Mouse (Mus musculus) olfactory bulb, adult 2 months (tissue): Measurements from ENCODE around the gene Nfe2. TPM values are rescaled to one million over a fixed set of nuclear protein-coding genes. Genes with fewer than 3 reads are reported as not detected.

ENCODE experiments used
- H3K27ac ChIP-seq: fragments of 200-500 bp; 2 replicates; pipeline ENCODE4 v1.5.1; 2012; ENCODE audit warnings: low read depth, low read length; ENCODE audit not compliant: insufficient read depth
- H3K4me1 ChIP-seq: fragments of 200-500 bp; 2 replicates; pipeline ENCODE4 v1.6.1; 2012; ENCODE audit warnings: low read length; ENCODE audit not compliant: control insufficient read depth, insufficient read depth
- H3K4me3 ChIP-seq: fragments of 200-500 bp; 2 replicates; pipeline ENCODE4 v1.5.1; 2012; ENCODE audit warnings: mild to moderate bottlenecking, low read depth, low read length, moderate library complexity; ENCODE audit not compliant: insufficient read depth
- CTCF ChIP-seq: fragments of 200-500 bp; IDR thresholded peaks from 2 replicates; pipeline ENCODE4 v1.5.1; 2012; ENCODE audit warnings: low read depth, mild to moderate bottlenecking, low read length, moderate library complexity; ENCODE audit not compliant: insufficient read depth
- POLR2A ChIP-seq: fragments of 200-500 bp; IDR thresholded peaks from 2 replicates; pipeline ENCODE4 v1.6.1; 2012; ENCODE audit warnings: mild to moderate bottlenecking, low read depth, low read length, moderate library complexity; ENCODE audit not compliant: insufficient read depth
- WGBS: fragments of 180-500 bp; shearing (Covaris S2); methylation state at CpG from one replicate; pipeline ENCODE4 v1.1.7; 2018; 5-methylcytosine and 5-hydroxymethylcytosine counted together
- polyA plus RNA-seq: library from polyadenylated mRNA; stranded (reverse); fragments of >200 nt; gene quantifications from 2 replicates; pipeline ENCODE4 v1.2.4, GENCODE M21; 2012; ENCODE audit warnings: low replicate concordance; ENCODE audit not compliant: missing spikeins, insufficient read depth, insufficient read length

Gene Nfe2
- polyA plus RNA-seq, 1 experiment, result not detected

DNA sequence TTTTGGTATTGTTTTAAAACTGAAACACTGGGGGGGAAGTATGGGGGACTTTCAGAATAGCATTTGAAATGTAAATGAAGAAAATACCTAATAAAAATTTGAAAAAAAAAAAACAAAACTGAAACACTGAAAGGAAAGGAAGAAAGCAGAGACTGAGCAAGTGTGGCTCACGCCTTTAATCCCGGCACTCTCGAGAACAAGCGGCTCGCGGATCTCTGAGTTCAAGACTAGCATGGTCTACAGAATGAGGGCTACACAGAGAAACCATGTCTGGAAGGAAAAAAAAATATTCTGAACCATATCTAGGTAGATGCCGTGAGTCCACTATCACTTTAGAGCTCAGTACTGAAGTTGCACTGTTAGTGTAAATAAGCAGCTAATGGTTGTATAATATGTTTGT lies 20.9 kb downstream of the Nfe2 start:
- Histone ChIP-seq H3K27ac (no peak overlapping the region), H3K4me1 (peaks cover 4% of the 10 kb centered on the region), H3K4me3 (no peak overlapping the region)
- 87% methylated on average over 7 of the region's 7 CpGs for WGBS
- TF ChIP-seq CTCF (no peak), POLR2A (no peak)

GRCm38 (mm10) chr15:103233119-103233518 lies 25.1 kb downstream of the Nfe2 start:
- 55% methylated on average over 2 of the region's 2 CpGs for WGBS
- Histone ChIP-seq H3K4me3 (no peak overlapping the region), H3K4me1 (no peaks in the 10 kb centered on the region), H3K27ac (no peak overlapping the region)
- TF ChIP-seq CTCF, result no peak
- TF ChIP-seq POLR2A, result no peak

DNA sequence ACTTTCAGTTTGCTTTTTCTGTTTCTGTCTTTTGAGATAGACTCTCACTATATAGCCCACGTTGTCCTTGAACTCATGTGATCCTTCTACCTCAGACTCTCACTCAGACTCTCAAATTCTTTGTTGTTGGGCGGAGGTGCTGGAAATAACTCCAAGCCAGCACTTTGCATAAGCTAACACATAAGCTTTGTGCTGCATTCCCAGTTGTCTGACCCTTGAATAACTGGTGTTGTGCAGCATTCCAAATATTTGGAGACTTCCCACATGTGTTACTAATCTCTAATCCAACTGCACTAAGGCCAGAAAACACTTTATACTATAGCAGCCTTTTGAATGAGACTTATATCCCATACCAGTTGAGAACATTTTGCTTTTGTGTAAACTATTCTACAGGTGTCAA lies 29.3 kb downstream of the Nfe2 start:
- TF ChIP-seq CTCF (no peak), POLR2A (no peak)
- H3K4me1 ChIP-seq, result no peaks in the 10 kb centered on the region
- 80% methylated on average over 2 of the region's 2 CpGs for WGBS
- no peak overlapping the region for H3K4me3 ChIP-seq
- H3K27ac ChIP-seq, result no peak overlapping the region

DNA sequence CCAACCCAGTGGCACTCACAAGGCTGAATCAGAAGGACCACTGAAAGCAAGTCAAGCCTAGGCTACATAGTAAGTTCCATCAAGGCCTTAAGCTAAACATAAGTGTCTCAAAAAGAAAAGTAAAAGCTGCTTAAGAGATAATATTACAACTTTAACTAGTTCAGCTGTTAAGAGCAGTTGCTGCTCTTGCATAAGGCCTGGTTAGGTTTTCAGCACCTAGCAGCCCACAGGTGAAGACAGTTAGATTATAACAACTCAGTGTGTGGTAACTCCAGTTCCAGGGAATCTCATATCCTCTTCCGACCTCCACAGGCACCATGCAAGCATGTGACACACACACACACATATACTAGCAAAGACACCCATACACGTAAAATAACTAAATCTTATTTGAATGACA lies 30.6 kb downstream of the Nfe2 start:
- TF ChIP-seq POLR2A, result no peak
- TF ChIP-seq CTCF, result no peak
- no peak overlapping the region for H3K27ac ChIP-seq
- 87% methylated on average over 2 of the region's 2 CpGs for WGBS
- no peaks in the 10 kb centered on the region for H3K4me1 ChIP-seq
- no peak overlapping the region for H3K4me3 ChIP-seq

DNA sequence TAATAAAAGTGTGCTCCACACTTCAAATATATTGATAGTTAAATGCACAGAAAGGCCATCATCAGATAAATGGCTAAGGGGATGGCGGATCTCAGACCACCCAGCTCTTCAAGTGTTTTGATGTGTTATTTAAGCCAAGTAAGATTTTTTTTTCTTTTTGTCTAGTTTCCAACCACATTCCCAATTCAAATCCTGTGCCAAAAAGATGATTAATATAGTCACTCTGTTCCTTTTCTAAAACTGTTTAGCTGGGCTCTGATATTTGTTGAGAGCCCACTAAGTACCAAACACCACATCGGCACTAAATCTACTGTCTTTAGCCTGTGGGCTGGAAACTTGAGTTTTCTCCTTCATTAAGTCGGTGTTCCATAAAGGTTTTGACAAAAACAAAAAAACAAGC lies 31.2 kb downstream of the Nfe2 start:
- Histone ChIP-seq H3K4me1 (no peaks in the 10 kb centered on the region), H3K27ac (no peak overlapping the region), H3K4me3 (no peak overlapping the region)
- TF ChIP-seq CTCF (no peak), POLR2A (no peak)
- 48% methylated on average over 3 of the region's 3 CpGs for WGBS

GRCm38 (mm10) chr15:103224161-103224560 lies 34.0 kb downstream of the Nfe2 start:
- Histone ChIP-seq H3K27ac (no peak overlapping the region), H3K4me1 (no peaks in the 10 kb centered on the region), H3K4me3 (no peak overlapping the region)
- 89% methylated on average over 2 of the region's 2 CpGs for WGBS
- TF ChIP-seq POLR2A, result no peak
- no peak for TF ChIP-seq CTCF

DNA sequence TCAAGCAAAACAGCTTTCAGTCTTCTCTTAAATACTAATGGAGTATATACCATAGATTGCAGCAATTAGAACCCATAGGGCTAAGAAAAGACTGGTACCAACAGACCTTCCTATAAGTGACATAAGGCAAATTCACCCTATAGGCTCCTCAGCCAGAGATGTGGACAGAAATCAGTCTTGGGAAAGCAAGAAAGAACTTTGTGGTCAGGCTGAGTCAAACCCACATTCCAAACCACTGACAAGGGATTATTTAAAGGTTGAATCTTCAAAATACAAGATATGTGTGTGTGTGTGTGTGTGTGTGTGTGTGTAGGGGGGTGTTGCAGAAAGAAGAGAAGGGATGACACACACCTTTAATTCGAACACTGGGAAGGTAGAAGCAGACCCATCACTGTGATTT lies 36.8 kb downstream of the Nfe2 start:
- no peak for TF ChIP-seq CTCF
- TF ChIP-seq POLR2A, result no peak
- H3K4me1 ChIP-seq, result no peaks in the 10 kb centered on the region
- no peak overlapping the region for H3K27ac ChIP-seq
- no peak overlapping the region for H3K4me3 ChIP-seq
- WGBS, result 81% methylated on average over 1 of the region's 1 CpGs

DNA sequence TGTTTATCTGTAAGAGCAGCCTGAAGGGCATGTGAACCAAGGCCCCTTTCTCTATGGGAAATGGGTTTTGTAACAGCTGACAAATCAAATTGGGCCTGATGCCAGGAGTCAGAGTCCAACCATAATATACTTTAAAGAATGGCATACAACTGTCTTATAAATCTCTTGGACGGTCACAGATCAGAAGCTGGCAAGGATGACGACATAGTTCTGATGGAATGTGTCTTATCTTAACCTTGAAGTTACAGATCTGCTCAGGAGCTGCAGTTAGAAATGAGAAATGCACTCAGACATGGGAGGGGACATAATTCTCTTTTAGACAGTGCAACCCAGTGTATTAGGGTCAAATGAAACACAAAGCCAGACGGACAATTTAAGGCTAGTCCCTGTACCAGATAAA lies 37.4 kb downstream of the Nfe2 start:
- H3K4me3 ChIP-seq, result no peak overlapping the region
- no peak overlapping the region for H3K27ac ChIP-seq
- WGBS, result 44% methylated on average over 3 of the region's 3 CpGs
- H3K4me1 ChIP-seq, result peaks cover 2% of the 10 kb centered on the region; the same call in 1 of the 2 replicates
- TF ChIP-seq CTCF (no peak), POLR2A (no peak)

- no peak for TF ChIP-seq POLR2A
- TF ChIP-seq CTCF, result no peak
- 44% methylated on average over 2 of the region's 2 CpGs for WGBS
- no peak overlapping the region for H3K27ac ChIP-seq
- no peak overlapping the region for H3K4me3 ChIP-seq
- H3K4me1 ChIP-seq, result peaks cover 6% of the 10 kb centered on the region; the same call in 1 of the 2 replicates
Observed at GRCm38 (mm10) chr15:103216052-103216451, 42.2 kb downstream of the Nfe2 start.

DNA sequence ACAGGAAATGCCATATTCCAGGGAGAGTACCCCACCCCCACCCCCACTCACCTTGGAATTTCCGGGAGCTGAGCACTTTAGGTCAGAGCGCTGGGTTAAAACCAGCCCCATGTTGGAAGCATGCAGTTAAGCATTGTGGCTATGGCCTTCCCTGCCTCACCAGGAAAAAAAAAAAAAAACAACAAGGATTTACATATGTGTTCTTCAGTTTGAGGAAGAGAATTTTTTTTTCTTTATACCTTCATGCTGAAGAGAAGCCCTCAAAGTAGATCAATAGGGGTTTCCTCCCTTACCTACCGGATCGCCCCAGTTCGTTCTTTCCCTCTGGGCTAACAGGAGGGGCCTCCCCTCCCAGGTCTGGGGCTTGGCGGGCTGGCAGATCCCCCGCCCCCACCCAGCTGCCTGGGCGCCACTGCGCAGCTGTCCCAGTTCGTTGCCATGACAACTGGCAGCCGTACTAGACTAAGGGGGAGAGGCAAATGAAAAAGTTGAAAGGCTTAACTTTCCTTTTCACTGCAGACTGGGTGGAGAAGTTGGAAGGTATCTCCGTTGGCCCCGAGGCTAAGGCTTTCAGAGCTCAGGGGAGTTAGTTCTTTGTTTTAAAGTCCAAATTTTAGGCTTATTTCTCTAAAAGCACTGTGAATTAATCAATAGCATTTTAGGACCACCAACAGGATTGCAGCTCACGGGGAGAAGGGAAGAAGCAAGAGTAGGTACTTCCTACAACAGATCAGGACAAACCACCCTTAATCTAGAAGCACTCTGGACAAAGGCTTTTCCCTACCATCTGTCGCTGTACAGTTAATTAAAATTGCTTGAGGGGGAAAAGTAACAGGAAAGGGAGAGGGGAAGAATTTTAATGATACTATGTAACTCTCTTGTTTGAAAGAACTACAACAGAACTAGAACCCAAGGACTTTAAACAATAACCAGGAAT lies 43.0 kb downstream of the Nfe2 start:
- Histone ChIP-seq H3K4me1 (peaks cover 6% of the 10 kb centered on the region; the same call in 1 of the 2 replicates), H3K27ac (peak overlapping the region; percentile 26), H3K4me3 (peak overlapping the region; percentile 46)
- TF ChIP-seq CTCF, result no peak
- TF ChIP-seq POLR2A, result 0 out of 2 replicates have a peak, but pooled peaks have one; percentile 31
- WGBS, result 1% methylated on average over 15 of the region's 15 CpGs
